Mouse (Mus musculus) brown adipose tissue, adult 24 weeks (tissue): Measurements from ENCODE around the gene Cyp4f39. TPM values are rescaled to one million over a fixed set of nuclear protein-coding genes. Genes with fewer than 3 reads are reported as not detected.
"Not testable (repeated sequence)": the region's sequence is repeated elsewhere in the genome, so short reads cannot be mapped to it uniquely, and the experiment has no call there.

Source experiments
- H3K27ac ChIP-seq: fragments of 200-500 bp; replicated peaks from 2 replicates; pipeline ENCODE4 v1.5.1; 2012; ENCODE audit warnings: low read depth, mild to moderate bottlenecking, low read length
- H3K4me1 ChIP-seq: fragments of 200-500 bp; 2 replicates; pipeline ENCODE4 v1.6.1; 2012; ENCODE audit warnings: low read length, mixed read lengths; ENCODE audit not compliant: control insufficient read depth, insufficient read depth, insufficient read length
- H3K4me3 ChIP-seq: fragments of 200-500 bp; 2 replicates; pipeline ENCODE4 v1.5.1; 2012; ENCODE audit warnings: low read depth, mild to moderate bottlenecking, low read length, moderate library complexity; ENCODE audit not compliant: insufficient read depth
- polyA plus RNA-seq: library from polyadenylated mRNA; stranded (reverse); fragments of >200 nt; gene quantifications from 2 replicates; pipeline ENCODE4 v1.2.4, GENCODE M21; 2012; ENCODE audit not compliant: missing spikeins, insufficient read depth, insufficient read length

Cyp4f39 gene
- polyA plus RNA-seq, 1 experiment, result not detected

DNA sequence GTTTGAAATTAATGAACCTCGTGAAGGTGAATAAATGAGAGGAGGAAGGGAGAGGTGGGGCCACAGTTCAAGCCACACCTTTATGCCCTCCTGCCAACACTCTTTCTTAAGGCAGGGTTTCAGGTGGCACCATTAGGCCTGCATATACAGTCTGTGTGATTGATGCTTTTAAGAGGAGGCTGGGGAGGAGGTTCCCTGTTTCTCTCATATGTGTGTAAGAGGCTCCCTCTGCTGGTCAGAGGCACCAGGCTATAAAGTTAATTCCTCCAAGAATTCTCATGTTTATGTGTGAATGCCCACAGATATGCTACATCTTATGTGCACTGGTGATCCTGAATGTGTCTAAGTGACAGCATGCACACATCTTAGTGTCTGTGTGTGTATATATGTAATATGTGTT, 42.1 kb downstream of the Cyp4f39 start:
- Histone ChIP-seq H3K4me1 (0 out of 2 replicates have a peak, but pooled peaks cover 5% of the 10 kb centered on the region), H3K4me3 (no peak overlapping the region), H3K27ac (no peak overlapping the region)

DNA sequence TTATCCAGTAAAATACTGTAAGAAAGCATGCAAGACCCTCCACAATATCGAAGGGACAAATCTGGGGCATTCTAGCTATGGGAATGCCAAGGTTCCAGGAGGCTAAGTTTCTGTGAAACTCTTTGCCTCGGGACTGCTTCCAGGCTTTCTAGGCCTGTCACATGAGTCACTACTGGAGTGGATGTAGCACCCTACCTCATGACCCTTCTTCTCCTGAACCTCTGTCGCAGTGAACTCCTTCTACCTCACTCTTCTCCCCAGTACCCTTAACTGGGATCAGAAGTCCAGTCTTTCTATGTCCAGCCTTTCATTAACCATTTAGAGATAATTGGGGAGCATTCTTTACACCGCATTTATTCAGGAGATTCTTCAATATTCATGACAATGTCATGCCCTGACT, 48.0 kb downstream of the Cyp4f39 start:
- H3K27ac ChIP-seq, H3K4me1 ChIP-seq, H3K4me3 ChIP-seq: not testable (repeated sequence)

DNA sequence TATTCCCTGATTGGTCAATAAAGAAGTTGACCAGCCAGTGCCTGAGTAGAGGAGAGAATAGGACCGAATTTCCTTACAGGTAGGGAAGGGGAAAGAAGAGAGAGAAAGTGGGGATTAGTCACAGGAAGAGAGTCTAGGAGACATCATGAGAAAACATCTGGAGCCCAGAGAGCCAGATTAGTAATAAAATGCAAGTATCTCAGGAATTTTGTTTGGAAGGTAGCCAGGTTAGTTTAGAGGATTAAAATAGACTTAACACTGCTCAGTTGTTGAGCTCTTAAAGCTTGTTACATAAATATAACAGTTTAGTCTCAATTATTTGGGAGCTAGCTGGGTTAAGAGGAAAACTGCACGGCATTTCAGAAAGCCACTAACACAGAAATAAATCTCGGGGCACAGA, 48.5 kb downstream of the Cyp4f39 start:
- H3K4me1 ChIP-seq, result no peaks in the 10 kb centered on the region
- no peak overlapping the region for H3K27ac ChIP-seq
- no peak overlapping the region for H3K4me3 ChIP-seq

DNA sequence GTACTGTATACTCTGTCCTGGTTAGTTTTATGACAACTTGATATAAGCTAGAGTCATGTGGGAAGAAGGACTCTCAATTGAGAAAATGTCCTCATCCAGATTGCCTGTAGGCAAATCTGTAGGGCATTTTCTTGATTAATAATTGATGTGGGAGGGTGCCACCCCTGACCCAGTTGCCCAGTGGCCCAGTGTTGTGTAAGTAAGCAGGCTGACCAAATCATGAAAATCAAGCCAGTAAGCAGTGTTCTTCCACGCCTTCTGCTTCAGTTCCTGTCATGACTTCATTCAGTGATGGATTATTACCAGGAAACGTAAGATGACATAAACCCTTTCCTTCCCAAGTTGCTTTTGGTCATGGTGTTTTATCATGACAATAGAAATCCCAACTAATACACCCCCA, 50.6 kb downstream of the Cyp4f39 start:
- Histone ChIP-seq H3K4me3 (no peak overlapping the region), H3K27ac (no peak overlapping the region), H3K4me1 (peaks cover 3% of the 10 kb centered on the region; the same call in 1 of the 2 replicates)

DNA sequence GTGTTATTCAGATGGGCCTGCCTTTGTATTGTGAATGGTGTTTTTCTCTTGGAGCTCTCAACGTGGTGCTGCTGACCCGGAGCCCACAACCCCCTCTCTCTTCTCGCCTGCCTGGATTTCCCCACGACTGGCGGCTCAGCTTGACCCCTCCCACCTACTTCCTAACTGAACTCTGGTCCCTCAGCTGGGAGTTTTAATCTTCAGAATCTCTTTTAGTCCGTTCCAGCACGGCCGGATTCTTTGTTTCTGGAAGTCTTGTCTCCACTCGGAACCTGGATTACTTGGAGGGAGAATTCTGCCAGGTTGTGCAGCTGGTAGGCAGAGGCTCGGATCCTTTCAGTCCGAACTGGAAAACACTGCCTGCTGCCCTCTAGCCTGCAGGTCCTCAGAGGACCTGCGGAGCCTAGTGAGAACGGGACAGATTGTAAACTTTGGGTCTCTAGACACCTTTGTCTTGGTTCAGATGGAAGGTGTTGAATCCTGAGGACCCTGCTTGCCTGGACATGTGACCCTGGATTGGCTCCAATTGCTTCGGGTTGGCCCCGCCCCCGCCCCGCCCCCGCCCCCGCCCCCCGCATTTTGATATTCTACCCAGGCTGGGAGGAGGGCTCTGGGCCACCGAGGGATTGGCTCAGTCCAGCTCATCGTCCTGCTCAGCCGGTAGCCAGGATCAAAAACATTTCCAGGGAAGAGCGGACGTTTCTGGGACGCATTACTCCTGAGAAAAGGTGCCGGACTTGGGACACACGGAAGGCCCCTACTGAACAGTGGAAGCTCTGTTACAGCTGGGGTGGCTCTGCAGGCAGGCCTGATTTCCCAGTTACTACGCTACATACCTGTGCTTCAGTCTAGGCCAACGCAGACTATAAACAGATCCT, 53.6 kb downstream of the Cyp4f39 start, which contains the start of gene Cyp4f17:
Gene Cyp4f17 (plus strand): TSS at position 200 of the 878 bp plus-strand sequence.
- Histone ChIP-seq H3K27ac (peak within 1 kb of the TSS; percentile 17), H3K4me3 (peak within 1 kb of the TSS; percentile 56), H3K4me1 (peaks cover 5% of the 10 kb centered on the region; the same call in 1 of the 2 replicates)

DNA sequence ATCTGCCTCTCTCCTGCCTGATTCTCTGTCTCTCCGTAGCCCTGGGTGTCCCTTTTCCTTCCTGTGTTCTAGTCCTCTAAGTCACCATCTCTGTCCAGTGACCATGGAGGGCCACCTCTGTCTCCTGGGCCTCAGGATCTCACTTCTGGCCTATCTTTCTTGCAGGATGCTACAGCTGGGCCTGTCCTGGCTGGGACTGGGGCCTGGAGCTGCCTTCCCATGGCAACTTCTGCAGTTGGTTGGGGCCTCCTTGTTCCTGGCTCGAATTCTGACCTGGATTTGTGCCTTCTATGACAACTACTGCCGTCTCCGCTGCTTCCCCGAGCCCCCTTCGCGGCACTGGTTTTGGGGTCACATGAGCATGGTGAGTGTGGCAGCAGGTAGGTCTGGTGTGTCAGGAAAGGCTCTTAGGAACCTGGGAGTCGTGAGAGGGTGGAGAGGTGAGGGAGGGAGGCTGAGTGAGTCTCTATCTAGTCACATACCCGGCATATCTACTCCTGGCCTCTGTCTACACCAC, 54.3 kb downstream of the Cyp4f39 start:
- Histone ChIP-seq H3K4me3 (peak overlapping the region; percentile 56), H3K27ac (peak overlapping the region; percentile 16), H3K4me1 (peaks cover 5% of the 10 kb centered on the region; the same call in 1 of the 2 replicates)

DNA sequence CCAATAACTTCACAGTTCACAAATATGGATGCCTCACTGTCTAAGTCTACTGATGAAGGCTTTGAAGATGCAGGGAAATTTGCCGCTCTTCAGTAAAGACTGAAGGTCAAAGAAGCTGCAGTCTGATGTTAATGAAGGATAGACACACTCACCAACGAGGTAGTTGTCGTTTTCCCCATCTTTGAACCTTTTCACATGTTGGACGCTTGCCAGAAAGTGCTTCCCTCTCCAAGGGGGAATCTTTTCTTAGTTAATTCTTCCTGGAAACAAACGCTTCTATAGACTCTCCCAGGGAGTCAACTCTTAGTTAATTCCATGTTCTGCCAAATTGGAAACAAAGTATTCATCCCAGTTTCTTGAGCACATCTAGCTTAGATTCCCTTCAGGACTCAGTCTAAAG, 63.6 kb downstream of the Cyp4f39 start:
- no peak overlapping the region for H3K4me3 ChIP-seq
- no peak overlapping the region for H3K27ac ChIP-seq
- no peaks in the 10 kb centered on the region for H3K4me1 ChIP-seq

DNA sequence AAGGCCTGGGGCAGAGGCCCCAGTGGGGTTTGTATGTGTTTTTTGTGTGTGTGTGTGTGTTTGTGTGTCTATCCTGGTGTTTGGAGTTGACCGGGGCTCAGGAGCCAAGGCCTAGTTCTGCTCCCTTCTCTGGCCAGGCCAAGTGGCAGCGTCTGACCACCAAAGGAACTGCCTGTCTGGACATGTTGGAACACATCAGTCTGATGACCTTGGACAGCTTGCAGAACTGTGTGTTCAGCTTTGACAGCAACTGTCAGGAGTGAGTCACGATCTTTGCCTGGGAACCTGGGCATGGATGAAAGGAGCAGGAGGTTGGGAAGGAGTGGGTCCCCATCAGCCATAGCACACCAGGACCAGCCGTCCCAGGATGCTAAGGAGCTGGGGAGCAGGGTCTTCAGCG, 69.5 kb downstream of the Cyp4f39 start:
- Histone ChIP-seq H3K4me3 (no peak overlapping the region), H3K4me1 (no peaks in the 10 kb centered on the region), H3K27ac (no peak overlapping the region)

DNA sequence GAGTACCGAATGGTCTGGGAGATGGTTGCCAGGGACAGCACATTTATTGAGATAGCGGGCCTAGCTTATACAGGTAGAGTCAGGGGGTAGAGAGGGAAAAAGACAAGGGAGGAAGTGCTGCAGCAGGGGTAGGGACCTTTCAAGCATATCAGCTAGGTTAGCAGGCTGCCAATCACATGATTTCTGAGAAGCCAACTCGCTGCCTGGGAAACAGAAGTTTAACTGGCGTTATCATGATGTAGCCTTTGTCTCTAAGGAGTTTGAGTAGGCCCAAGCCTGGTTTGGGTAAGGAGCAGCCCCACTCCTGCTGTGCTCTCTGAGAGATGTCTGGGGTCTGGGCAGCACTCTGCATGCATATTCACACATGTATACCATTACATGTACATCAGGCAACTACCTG, 69.9 kb downstream of the Cyp4f39 start:
- Histone ChIP-seq H3K4me1 (no peaks in the 10 kb centered on the region), H3K27ac (no peak overlapping the region), H3K4me3 (no peak overlapping the region)

DNA sequence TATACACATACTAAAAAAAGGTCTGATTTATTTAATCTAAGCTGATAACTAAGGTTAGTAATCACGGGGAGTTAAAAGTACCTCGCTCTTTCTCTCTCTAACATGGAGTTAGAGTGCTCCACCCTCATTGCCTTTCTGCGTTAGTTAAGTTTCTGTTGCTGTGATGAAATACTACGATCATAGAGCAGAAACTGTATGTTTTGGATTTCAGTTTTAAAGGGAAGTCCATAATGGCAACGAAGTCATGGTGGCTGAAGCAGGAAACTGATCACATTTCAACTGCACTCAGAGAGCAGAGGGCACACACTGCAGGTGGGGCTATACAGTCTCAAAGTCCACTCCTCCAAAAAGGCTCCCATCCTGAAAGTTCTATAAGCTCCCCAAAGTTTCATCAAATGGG, 70.3 kb downstream of the Cyp4f39 start:
- H3K27ac ChIP-seq, result no peak overlapping the region
- H3K4me3 ChIP-seq, result no peak overlapping the region
- no peaks in the 10 kb centered on the region for H3K4me1 ChIP-seq

DNA sequence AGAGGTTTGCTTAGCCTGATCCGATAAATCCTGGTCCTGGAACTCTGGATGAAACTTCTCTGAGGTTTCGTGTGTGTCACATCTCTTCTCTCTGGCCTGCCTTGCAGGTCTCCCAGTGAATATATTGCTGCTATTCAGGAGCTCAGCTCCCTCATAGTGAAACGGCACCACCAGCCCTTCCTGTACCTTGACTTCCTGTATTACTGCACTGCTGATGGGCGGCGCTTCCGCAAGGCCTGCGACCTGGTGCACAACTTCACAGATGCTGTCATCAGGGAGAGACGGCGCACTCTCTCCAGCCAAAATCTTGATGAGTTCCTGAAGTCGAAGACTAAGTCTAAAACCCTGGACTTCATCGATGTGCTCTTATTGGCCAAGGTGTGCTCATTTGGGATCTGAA, 71.4 kb downstream of the Cyp4f39 start:
- Histone ChIP-seq H3K4me3 (peak overlapping the region; percentile 59), H3K4me1 (no peaks in the 10 kb centered on the region), H3K27ac (peak overlapping the region; percentile 31; the same call in 1 of the 2 replicates)

DNA sequence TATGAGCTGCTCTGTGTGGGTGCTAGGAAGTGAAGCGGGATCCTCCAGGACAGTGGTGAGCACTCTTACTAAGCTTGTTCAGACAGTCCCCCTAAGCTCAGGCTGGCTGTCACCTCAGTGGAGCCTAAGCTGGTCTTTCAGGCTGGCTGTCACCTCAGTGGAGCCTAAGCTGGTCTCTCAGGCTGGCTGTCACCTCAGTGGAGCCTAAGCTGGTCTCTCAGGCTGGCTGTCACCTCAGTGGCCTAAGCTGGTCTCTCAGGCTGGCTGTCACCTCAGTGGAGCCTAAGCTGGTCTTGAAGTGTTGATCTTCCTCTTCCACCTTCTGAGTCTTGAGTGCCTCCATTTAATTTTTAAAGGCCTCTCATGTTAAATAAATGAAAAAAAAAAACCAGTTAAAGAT, 73.8 kb downstream of the Cyp4f39 start:
- not testable (repeated sequence) for H3K4me1 ChIP-seq, H3K4me3 ChIP-seq, H3K27ac ChIP-seq

DNA sequence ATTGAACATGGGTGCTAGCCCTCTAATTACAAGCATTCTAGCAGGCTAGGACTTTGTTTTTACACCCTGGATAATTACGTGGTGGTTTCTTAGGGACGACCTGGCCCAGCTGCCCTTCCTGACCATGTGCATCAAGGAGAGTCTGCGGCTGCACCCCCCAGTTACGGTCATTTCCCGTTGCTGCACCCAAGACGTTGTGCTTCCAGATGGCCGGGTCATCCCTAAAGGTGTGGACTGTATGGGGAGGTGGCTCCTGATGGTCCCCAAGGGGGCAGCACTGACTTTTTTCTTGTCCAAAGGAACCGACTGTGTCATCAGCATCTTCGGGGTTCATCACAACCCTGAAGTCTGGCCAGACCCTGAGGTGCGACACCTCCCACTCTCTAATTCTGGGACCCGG, 75.2 kb downstream of the Cyp4f39 start:
- H3K4me1 ChIP-seq, result no peaks in the 10 kb centered on the region
- H3K4me3 ChIP-seq, result no peak overlapping the region
- H3K27ac ChIP-seq, result no peak overlapping the region

DNA sequence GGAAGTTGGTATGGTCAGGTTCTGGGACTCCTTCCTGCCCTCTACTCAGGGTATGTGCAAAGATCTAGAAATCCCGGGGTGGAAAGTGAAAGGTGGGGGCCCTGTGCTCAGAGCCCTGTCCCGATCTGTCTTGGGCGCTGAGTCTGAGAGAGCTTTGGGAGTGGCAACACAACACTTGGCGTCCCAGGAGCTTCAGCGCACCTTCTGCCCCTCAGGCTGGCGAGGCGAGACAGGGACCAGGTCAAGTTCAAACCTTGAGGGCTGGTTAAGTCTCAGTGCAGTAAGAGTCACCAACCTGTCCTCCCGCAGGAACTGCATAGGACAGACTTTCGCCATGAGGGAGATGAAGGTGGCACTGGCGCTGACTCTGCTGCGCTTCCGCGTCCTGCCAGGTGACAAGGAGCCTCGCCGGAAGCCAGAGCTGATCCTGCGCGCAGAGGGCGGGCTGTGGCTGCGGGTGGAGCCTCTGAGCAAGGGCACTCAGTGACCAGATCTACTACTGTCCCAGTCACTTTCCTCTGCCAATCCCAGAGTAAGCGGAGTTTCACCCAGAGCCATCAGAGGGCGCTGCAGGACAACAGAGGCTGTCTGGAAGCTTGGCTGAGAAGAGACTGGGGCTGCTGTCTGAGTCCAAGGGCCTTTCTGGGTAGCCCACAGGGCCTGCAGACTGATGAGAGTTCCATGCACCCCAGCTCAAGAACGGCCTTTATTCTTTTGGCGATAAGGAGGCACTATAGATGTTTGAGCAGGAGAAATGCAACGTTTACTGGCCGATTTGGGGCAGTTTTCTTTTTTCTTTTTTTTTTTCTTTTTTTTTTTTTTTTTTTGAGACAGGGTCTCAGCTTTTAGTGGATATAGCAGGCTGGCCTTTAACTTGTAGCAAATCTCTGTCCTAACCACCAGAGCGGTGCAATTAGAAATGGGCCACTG, 76.2 kb downstream of the Cyp4f39 start:
- Histone ChIP-seq H3K4me3 (peak overlapping the region; percentile 34), H3K4me1 (no peaks in the 10 kb centered on the region), H3K27ac (no peak overlapping the region)

DNA sequence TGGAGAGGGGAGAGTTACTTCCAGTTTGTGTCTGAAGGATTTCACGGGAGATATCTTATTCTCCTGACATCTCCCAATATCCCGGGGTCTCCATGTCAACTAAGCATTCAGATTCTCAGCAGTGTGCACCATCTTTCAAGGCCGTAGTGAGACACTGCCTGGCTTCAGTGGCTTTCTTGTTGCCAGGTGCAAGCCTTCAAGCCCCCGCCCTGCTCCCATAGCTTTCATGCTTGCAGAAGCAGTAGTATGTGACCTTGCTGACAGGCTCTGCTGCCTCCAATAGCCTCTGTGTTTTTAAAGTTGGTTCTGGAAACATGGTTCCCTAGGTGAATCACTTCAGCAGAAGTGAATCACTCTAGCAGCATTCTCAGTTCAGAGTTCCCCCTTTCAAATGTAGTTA, 79.8 kb downstream of the Cyp4f39 start:
- not testable (repeated sequence) for H3K27ac ChIP-seq, H3K4me1 ChIP-seq, H3K4me3 ChIP-seq
